Mouse (Mus musculus) E14TG2a.4 (cell line): Measurements from ENCODE around the gene Ndufc2.

ENCODE experiments used
- H3K27me3 ChIP-seq: 2 replicates; pipeline ENCODE4 v1.6.1; 2014; ENCODE audit warnings: low read length, control low read depth; ENCODE audit not compliant: insufficient read depth
- H3K36me3 ChIP-seq: 2 replicates; pipeline ENCODE4 v1.6.1; 2014; ENCODE audit warnings: low read length, control low read depth; ENCODE audit not compliant: insufficient read depth
- H3K4me1 ChIP-seq: replicated peaks from 2 replicates; pipeline ENCODE4 v1.6.1; 2014; ENCODE audit warnings: low read depth, low read length, control low read depth
- H3K4me3 ChIP-seq: replicated peaks from 2 replicates; pipeline ENCODE4 v1.5.1; 2014; ENCODE audit warnings: mild to moderate bottlenecking, low read length
- H3K9me3 ChIP-seq: 2 replicates; pipeline ENCODE4 v1.6.1; 2014; ENCODE audit warnings: low read length, control low read depth
- CTCF ChIP-seq: conservative IDR thresholded peaks from 2 replicates; pipeline ENCODE4 v1.5.1; 2014; ENCODE audit warnings: low read length
- NANOG ChIP-seq: IDR thresholded peaks from 2 replicates; pipeline ENCODE4 v1.6.1; 2014; ENCODE audit warnings: borderline replicate concordance, low read length, mixed read lengths
- POU5F1 ChIP-seq: IDR thresholded peaks from 2 replicates; pipeline ENCODE4 v1.6.1; 2014; ENCODE audit warnings: low read length, borderline replicate concordance

Ndufc2 gene

GRCm38 (mm10) chr7:97358347-97358746 is 41.5 kb upstream of the Ndufc2 start:
- TF ChIP-seq NANOG = no peak
- TF ChIP-seq CTCF = no peak
- TF ChIP-seq POU5F1 = no peak
- H3K27me3 ChIP-seq = peaks cover 26% of the 10 kb centered on the region
- no peaks in the 10 kb centered on the region for H3K9me3 ChIP-seq
- H3K4me3 ChIP-seq = no peak overlapping the region
- no peaks in the 10 kb centered on the region for H3K36me3 ChIP-seq
- H3K4me1 ChIP-seq = peaks cover 17% of the 10 kb centered on the region

DNA sequence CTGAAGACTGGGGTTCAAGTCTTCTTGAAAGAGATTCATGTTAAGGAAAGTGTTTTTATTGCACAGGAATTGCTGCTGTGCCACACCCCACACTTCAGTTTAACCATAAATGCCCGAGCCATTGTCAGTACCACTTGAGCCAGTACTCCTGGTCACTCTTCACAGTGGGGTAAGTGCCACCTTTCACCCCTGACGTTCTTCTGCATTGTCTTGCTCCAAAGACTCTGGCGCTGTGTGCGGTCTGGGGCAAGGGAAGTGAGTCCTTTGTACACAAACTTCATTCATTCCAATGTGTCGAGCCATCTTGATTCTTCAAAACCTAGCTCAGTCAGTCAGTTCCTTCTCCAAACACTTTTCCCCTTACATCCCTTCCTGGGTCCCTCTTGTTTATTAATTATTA is 39.6 kb upstream of the Ndufc2 start:
- no peak for TF ChIP-seq CTCF
- TF ChIP-seq POU5F1 = no peak
- H3K4me3 ChIP-seq = no peak overlapping the region
- no peaks in the 10 kb centered on the region for H3K9me3 ChIP-seq
- H3K36me3 ChIP-seq = no peaks in the 10 kb centered on the region
- H3K4me1 ChIP-seq = peaks cover 14% of the 10 kb centered on the region
- peaks cover 31% of the 10 kb centered on the region for H3K27me3 ChIP-seq

DNA sequence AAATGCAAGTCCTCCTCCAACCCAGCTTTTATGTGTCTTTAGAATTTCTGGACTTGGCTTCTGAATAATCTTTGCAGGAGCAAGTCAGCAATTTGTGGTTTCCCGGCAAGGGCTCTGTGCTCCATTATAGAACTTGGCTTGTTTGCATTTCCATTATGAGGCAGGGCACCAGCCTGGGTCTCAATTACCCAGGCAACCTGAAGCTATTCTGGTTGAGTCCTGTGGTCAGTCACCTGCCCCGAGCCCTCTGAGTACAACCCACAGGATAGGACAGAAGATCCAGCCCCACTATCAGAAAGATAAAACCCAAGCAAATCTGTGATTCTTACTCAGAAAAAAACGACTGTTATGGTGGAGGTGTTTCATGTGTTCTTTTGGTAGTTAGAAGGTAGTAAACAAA is 38.8 kb upstream of the Ndufc2 start:
- Histone ChIP-seq H3K4me3 (no peak overlapping the region), H3K4me1 (peaks cover 7% of the 10 kb centered on the region; the same call in 1 of the 2 replicates), H3K36me3 (no peaks in the 10 kb centered on the region), H3K9me3 (no peaks in the 10 kb centered on the region), H3K27me3 (peaks cover 33% of the 10 kb centered on the region)
- TF ChIP-seq NANOG (no peak), POU5F1 (no peak), CTCF (no peak)

DNA sequence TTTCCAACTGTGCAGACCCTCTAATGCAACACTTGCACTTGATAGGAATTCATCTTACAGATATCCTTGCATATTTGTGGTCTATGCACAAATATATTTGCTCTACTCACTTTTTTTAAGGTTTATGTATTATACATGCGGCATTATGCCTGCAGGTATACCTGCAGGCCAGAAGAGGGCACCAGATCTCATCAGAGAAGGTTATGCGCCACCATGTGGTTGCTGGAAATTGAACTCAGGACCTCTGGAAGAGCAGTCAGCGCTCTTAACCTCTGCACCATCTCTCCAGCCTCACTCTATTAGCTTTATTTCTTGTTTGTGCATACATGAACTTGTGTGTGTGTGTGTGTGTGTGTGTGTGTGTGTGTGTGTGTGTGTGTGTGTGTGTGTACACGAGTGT is 38.3 kb upstream of the Ndufc2 start:
- H3K9me3 ChIP-seq = no peaks in the 10 kb centered on the region
- no peak overlapping the region for H3K4me3 ChIP-seq
- H3K27me3 ChIP-seq = peaks cover 29% of the 10 kb centered on the region
- H3K36me3 ChIP-seq = no peaks in the 10 kb centered on the region
- TF ChIP-seq POU5F1 = no peak
- TF ChIP-seq CTCF = peak; percentile 92
- H3K4me1 ChIP-seq = peaks cover 7% of the 10 kb centered on the region; the same call in 1 of the 2 replicates

- H3K27me3 ChIP-seq = peaks cover 15% of the 10 kb centered on the region
- no peak for TF ChIP-seq CTCF
- no peak for TF ChIP-seq NANOG
- TF ChIP-seq POU5F1 = no peak
- peaks cover 15% of the 10 kb centered on the region for H3K4me1 ChIP-seq
- H3K9me3 ChIP-seq = no peaks in the 10 kb centered on the region
- no peaks in the 10 kb centered on the region for H3K36me3 ChIP-seq
- H3K4me3 ChIP-seq = no peak overlapping the region
Measured at GRCm38 (mm10) chr7:97365887-97366286, 33.9 kb upstream of the Ndufc2 start.

- TF ChIP-seq CTCF = no peak
- TF ChIP-seq POU5F1 = no peak
- no peak for TF ChIP-seq NANOG
Measured at GRCm38 (mm10) chr7:97375101-97375500, 24.7 kb upstream of the Ndufc2 start.

DNA sequence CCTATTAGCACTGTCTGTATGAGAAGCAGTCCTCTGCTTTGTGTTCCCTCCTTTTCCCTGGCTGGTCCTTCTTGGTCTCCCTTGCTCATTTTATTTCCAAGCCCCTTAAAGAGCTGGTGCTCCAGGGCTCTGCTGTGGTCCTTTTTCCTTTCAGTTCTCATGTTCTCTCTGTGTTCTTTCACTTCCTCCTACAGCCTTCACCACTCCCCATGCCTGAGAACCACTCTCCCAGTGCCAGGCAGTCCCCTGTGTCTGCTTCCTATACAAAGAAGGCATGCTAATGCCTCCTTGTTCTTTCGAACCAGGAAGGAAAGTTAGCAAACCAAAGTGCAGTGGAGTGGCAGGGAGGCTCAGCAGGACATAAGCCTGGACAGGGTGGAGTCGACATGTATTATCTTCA is 23.9 kb upstream of the Ndufc2 start:
- Histone ChIP-seq H3K4me3 (no peak overlapping the region), H3K4me1 (peaks cover 15% of the 10 kb centered on the region), H3K9me3 (no peaks in the 10 kb centered on the region), H3K27me3 (no peaks in the 10 kb centered on the region), H3K36me3 (peaks cover 34% of the 10 kb centered on the region)
- TF ChIP-seq NANOG (no peak), CTCF (no peak), POU5F1 (no peak)

More at GRCm38 (mm10) chr7:97375101-97375500, 24.7 kb upstream of the Ndufc2 start:
- H3K4me1 ChIP-seq = peaks cover 17% of the 10 kb centered on the region
- H3K27me3 ChIP-seq = no peaks in the 10 kb centered on the region
- H3K9me3 ChIP-seq = no peaks in the 10 kb centered on the region
- H3K4me3 ChIP-seq = no peak overlapping the region
- H3K36me3 ChIP-seq = peaks cover 34% of the 10 kb centered on the region

- peaks cover 58% of the 10 kb centered on the region for H3K36me3 ChIP-seq
- no peaks in the 10 kb centered on the region for H3K9me3 ChIP-seq
- H3K4me1 ChIP-seq = peaks cover 10% of the 10 kb centered on the region
Measured at GRCm38 (mm10) chr7:97379304-97379703, 20.5 kb upstream of the Ndufc2 start.

GRCm38 (mm10) chr7:97380500-97381123 is 19.2 kb upstream of the Ndufc2 start:
- Histone ChIP-seq H3K4me1 (peaks cover 9% of the 10 kb centered on the region), H3K36me3 (peaks cover 63% of the 10 kb centered on the region), H3K4me3 (no peak overlapping the region), H3K9me3 (no peaks in the 10 kb centered on the region), H3K27me3 (no peaks in the 10 kb centered on the region)
- TF ChIP-seq CTCF (no peak), POU5F1 (no peak), NANOG (no peak)

More at GRCm38 (mm10) chr7:97379304-97379703, 20.5 kb upstream of the Ndufc2 start:
- Histone ChIP-seq H3K27me3 (no peaks in the 10 kb centered on the region), H3K4me3 (no peak overlapping the region)
- no peak for TF ChIP-seq NANOG
- TF ChIP-seq POU5F1 = no peak
- no peak for TF ChIP-seq CTCF
